Mouse (Mus musculus): ENCODE measurements at regions not wholly inside any gene's neighbourhood (a gene's known extent, or its start where the extent isn't known, plus 50 kb on each side); places are given as distances from the start of the nearest gene placed in this dataset.

DNA sequence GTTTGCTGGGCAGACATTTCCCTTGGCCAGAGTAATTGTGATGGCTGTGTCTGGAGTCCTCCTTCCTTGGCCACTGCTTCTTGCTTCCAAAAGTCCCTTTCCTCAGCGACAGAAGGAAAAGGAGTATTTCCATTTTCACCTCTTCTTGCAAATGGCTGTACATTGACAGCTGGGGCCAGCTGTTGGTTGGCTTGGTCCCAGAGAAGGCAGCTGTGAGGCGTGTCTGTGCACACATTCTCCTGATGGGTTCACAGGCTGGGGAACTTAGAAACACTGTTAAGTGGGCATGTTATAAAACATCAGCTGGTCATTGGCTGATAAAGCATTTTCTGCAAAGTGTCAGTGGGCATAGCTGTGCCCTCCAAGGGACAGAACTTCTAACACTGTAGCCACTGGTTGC is 290.4 kb upstream of the Trpc7 start:
- H3K79me2 ChIP-seq (replicated peaks; ENCODE audit: control insufficient read depth, extremely low read depth, insufficient read depth, poor library complexity, severe bottlenecking): no peaks in the 10 kb centered on the region
- H3K4me3 ChIP-seq (replicated peaks in 1 of 3; ENCODE audit: low read depth in 2 of 3, low read length in 2 of 3, poor library complexity in 1 of 3): no peak overlapping the region
- H3K27ac ChIP-seq (ENCODE audit: insufficient read depth, low read depth): no peak overlapping the region
- H3K27me3 ChIP-seq (replicated peaks): no peaks in the 10 kb centered on the region
- TF ChIP-seq KAT2A (IDR thresholded peaks at IDR 0.05; ENCODE audit: insufficient replicate concordance, low read length) (no peak), CHD1 (IDR thresholded peaks at IDR 0.05; ENCODE audit: low read depth, low read length) (no peak), ELF1 (IDR thresholded peaks at IDR 0.05; ENCODE audit: low read depth, low read length) (no peak), USF1 (IDR thresholded peaks at IDR 0.05; ENCODE audit: low read depth, low read length) (no peak), BHLHE40 (IDR thresholded peaks at IDR 0.05; ENCODE audit: low read depth, low read length) (no peak), MXI1 (IDR thresholded peaks at IDR 0.05; ENCODE audit: low read depth, low read length) (no peak), MYC (IDR thresholded peaks at IDR 0.05; ENCODE audit: low read depth, low read length) (no peak), TBP (conservative IDR thresholded peaks at IDR 0.05; ENCODE audit: low read depth, low read length) (no peak), SIN3A (IDR thresholded peaks at IDR 0.05; ENCODE audit: low read length) (no peak), RCOR1 (conservative IDR thresholded peaks at IDR 0.05; ENCODE audit: low read depth, low read length) (no peak), SMC3 (IDR thresholded peaks at IDR 0.05; ENCODE audit: low read depth, low read length) (no peak), MAFK (IDR thresholded peaks at IDR 0.05; ENCODE audit: insufficient replicate concordance, low read length) (no peak), CHD2 (IDR thresholded peaks at IDR 0.05; ENCODE audit: low read length) (no peak), MAZ (IDR thresholded peaks at IDR 0.05; ENCODE audit: low read depth, low read length) (no peak)
- H3K4me2 ChIP-seq (ENCODE audit: insufficient read depth, low read depth, poor library complexity, severe bottlenecking): no peak overlapping the region
- dilution Hi-C loops (cut with MboI; ENCODE audit: extremely low pct_ligation_motif_present, extremely low pct_unique_long_range_greater_than_20kb, low sequenced_read_pairs) (no loop called here), in situ Hi-C loops (cut with MboI; ENCODE audit: low pct_ligation_motif_present, low pct_unique_long_range_greater_than_20kb, low sequenced_read_pairs) (no loop called here)
- H3K9me3 ChIP-seq (replicated peaks; ENCODE audit: low read length): peaks cover 84% of the 10 kb centered on the region
- H3K4me1 ChIP-seq (ENCODE audit: control insufficient read depth in 1 of 2, insufficient read depth in 2 of 2): no peaks in the 10 kb centered on the region
- DNase-seq (ENCODE audit: extremely low read depth): no peak
- H3K36me3 ChIP-seq (replicated peaks in 1 of 2; ENCODE audit: control insufficient read depth in 1 of 2, insufficient read depth in 1 of 2, low read length in 1 of 2): no peaks in the 10 kb centered on the region
- H3K9ac ChIP-seq (ENCODE audit: insufficient read depth, low read depth): no peak overlapping the region

DNA sequence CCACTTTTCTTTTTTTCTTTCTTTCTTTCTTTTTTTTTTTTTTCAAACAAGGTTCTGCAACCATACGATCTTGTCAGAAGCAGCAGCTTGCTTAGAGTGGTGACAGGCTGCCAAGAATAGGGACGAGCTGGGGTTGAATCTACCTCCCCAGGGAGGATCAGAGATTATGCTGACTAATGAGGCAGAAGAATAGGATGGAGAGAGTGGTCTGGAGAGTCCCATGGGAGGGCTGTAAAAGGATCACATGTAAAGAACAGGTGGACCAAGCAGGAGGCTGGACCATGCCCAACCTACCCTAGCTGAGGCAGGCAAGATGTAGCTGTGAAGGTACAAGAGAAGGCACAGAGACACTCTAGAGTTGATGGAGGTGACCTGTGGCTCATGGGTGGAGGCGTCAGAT is 274.4 kb upstream of the Trpc7 start:
- no peak for DNase-seq (ENCODE audit: extremely low read depth)
- Histone ChIP-seq H3K27me3 (replicated peaks) (no peaks in the 10 kb centered on the region), H3K9me3 (replicated peaks; ENCODE audit: low read length) (peaks cover 83% of the 10 kb centered on the region), H3K9ac (ENCODE audit: insufficient read depth, low read depth) (no peak overlapping the region), H3K4me1 (ENCODE audit: control insufficient read depth in 1 of 2, insufficient read depth in 2 of 2) (no peaks in the 10 kb centered on the region), H3K4me2 (ENCODE audit: insufficient read depth, low read depth, poor library complexity, severe bottlenecking) (no peak overlapping the region), H3K4me3 (replicated peaks in 1 of 3; ENCODE audit: low read depth in 2 of 3, low read length in 2 of 3, poor library complexity in 1 of 3) (no peak overlapping the region), H3K36me3 (replicated peaks in 1 of 2; ENCODE audit: control insufficient read depth in 1 of 2, insufficient read depth in 1 of 2, low read length in 1 of 2) (no peaks in the 10 kb centered on the region), H3K27ac (ENCODE audit: insufficient read depth, low read depth) (no peak overlapping the region), H3K79me2 (replicated peaks; ENCODE audit: control insufficient read depth, extremely low read depth, insufficient read depth, poor library complexity, severe bottlenecking) (no peaks in the 10 kb centered on the region)
- TF ChIP-seq PAX5 (IDR thresholded peaks at IDR 0.05; ENCODE audit: low read length): no peak
- TF ChIP-seq USF1 (IDR thresholded peaks at IDR 0.05; ENCODE audit: low read depth, low read length): no peak
- TF ChIP-seq HCFC1 (IDR thresholded peaks at IDR 0.05; ENCODE audit: low read depth, low read length): no peak
- TF ChIP-seq MAX (IDR thresholded peaks at IDR 0.05; ENCODE audit: low read length): no peak
- no peak for TF ChIP-seq SMC3 (IDR thresholded peaks at IDR 0.05; ENCODE audit: low read depth, low read length)
- TF ChIP-seq E2F4 (IDR thresholded peaks at IDR 0.05; ENCODE audit: insufficient replicate concordance, low read depth, low read length): no peak
- no peak for TF ChIP-seq ZC3H11A (IDR thresholded peaks at IDR 0.05; ENCODE audit: low read depth, low read length)
- TF ChIP-seq ELF1 (IDR thresholded peaks at IDR 0.05; ENCODE audit: low read depth, low read length): no peak
- no peak for TF ChIP-seq MEF2A (IDR thresholded peaks at IDR 0.05; ENCODE audit: borderline replicate concordance, low read depth, low read length)
- TF ChIP-seq JUND (conservative IDR thresholded peaks at IDR 0.05; ENCODE audit: low read depth, low read length): no peak
- in situ Hi-C loops (cut with MboI; ENCODE audit: low pct_ligation_motif_present, low pct_unique_long_range_greater_than_20kb, low sequenced_read_pairs) (no loop called here), dilution Hi-C loops (cut with MboI; ENCODE audit: extremely low pct_ligation_motif_present, extremely low pct_unique_long_range_greater_than_20kb, low sequenced_read_pairs) (no loop called here)

Measured in CH12.LX (cell line).